Mouse (Mus musculus): Measurements from ENCODE around the gene Cttnbp2nl.

DNA sequence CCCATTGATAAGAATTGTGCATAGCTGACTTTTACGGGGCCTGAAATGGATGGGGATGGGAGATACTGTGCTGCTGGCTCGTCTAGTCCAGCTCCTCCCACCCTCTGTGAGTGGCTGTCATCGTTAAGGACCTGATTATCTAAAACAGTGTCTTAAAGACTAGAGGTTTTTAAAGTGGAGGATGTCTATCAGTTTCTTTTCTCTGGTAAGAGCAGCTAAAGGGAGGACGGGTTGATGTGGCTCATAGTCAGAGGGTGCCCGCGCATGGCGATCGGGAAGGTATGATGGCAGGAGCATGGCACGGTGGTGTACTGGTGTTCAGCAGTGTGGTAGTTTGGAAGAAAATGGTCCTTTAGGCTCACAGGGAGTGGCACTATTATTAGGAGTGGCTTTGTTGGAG is 9.7 kb upstream of the Cttnbp2nl start:
- no peak for TF ChIP-seq CTCF (IDR thresholded peaks at IDR 0.05; ENCODE audit: insufficient read depth, low read depth, low read length)
- TF ChIP-seq POLR2A (IDR thresholded peaks at IDR 0.05; ENCODE audit: insufficient read depth, low read depth, low read length): no peak

Data from olfactory bulb, adult 2 months (tissue).